Mouse (Mus musculus): ENCODE measurements around the gene Nebl. TPM values are rescaled to one million over a fixed set of nuclear protein-coding genes. Genes with fewer than 3 reads are reported as not detected.
A peak's percentile ranks its signal among the peaks of the same experiment; 100 is the strongest.

Gene Nebl
- polyA plus RNA-seq (2016; fragmentation: Nextera tagmentation; extraction: Ambion mirVana) = 8.2 and 9.8 TPM in 2 replicates

DNA sequence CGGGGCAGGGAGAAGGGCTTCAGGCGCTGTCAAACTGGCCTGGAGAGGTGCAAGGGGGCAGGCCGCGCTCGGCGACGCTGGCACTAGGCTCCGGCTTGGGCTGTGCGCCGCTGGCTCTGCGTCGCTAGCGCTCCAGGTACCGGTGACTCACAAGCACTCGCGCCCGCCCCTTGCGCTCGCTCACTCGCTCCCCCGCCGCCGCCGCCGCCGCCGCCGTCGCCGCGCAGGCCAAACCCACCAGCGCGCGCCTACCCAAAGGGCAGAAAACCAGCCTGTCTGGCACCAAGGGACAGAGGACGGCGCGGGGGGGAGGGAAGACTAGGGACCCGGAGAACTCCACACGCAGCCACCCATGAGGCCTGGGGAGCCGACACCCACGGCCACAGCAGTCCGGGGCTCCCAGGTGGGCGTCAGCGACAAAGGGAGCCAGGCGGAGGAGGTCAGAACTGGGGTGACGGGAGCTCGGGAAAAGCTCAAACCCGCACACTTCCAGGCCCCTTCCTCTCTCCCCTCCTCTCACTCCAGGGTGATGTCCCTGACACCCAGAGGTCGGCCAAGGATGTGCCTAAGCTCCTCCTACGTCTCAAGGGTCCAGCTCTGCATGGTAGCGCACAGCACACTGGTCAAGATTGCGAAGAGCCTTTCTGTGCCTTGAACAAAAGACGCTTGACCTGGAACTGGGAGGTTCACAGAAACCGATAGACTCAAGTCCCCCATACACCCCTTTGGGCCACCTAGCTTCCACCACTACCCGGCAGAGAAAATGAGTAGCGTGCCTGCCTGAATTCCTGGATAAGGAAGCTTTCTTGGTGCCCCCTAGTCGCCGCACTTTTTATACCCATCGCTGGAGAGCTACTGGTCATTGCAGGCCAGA is at the start of gene Nebl:
Gene Nebl, minus strand, starts transcription at position 508 of the 874 bp plus-strand sequence.
- H3K4me3 ChIP-seq = peak within 1 kb of the TSS; percentile 66
- H3K36me3 ChIP-seq = no peaks in the 10 kb centered on the region
- H3K4me2 ChIP-seq (replicated peaks) = peak within 1 kb of the TSS; percentile 97
- ATAC-seq (ENCODE audit: low FRiP score, low read depth) = peak; percentile 89
- no peaks in the 10 kb centered on the region for H3K9me3 ChIP-seq
- no peak within 1 kb of the TSS for H3K27ac ChIP-seq
- WGBS = under 1% methylated on average over 59 of the region's 59 CpGs
- H3K9ac ChIP-seq = peak within 1 kb of the TSS; percentile 71
- H3K27me3 ChIP-seq (replicated peaks) = peaks cover 26% of the 10 kb centered on the region
- peaks cover 8% of the 10 kb centered on the region for H3K4me1 ChIP-seq

DNA sequence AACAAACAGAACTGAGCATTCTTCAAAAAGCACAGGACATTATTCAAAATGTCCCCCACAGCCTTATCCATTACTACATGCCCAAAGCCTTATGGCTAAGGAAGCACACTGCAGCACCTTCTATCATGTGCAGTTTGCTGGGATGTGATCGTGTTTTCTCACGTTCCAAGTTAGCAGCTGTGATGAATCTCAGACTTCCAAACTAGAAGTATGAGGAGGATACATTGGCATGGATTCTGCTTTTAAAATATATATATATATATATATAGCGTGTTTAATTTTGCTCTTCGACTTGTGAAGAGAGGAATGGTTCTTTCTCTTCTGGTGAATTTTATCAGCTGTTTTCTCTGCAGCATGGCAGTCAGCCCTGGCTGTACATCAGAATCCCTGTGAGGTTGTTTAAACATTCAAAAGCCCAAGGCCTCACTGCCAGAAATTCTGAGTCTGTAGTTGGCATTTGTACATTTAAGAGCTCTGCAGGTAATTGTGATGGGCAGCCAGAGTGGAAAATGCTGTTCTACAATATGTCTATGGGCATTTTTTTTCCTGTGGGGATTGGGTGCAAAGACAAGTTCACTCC is 39.1 kb upstream of the Nebl start:
- Histone ChIP-seq H3K36me3 (no peaks in the 10 kb centered on the region), H3K9me3 (no peaks in the 10 kb centered on the region), H3K4me1 (no peaks in the 10 kb centered on the region), H3K27me3 (replicated peaks) (no peaks in the 10 kb centered on the region), H3K27ac (no peak overlapping the region), H3K9ac (no peak overlapping the region), H3K4me3 (no peak overlapping the region), H3K4me2 (replicated peaks) (no peak overlapping the region)
- WGBS = 89% methylated on average over 4 of the region's 4 CpGs
- ATAC-seq (ENCODE audit: low FRiP score, low read depth) = no peak

DNA sequence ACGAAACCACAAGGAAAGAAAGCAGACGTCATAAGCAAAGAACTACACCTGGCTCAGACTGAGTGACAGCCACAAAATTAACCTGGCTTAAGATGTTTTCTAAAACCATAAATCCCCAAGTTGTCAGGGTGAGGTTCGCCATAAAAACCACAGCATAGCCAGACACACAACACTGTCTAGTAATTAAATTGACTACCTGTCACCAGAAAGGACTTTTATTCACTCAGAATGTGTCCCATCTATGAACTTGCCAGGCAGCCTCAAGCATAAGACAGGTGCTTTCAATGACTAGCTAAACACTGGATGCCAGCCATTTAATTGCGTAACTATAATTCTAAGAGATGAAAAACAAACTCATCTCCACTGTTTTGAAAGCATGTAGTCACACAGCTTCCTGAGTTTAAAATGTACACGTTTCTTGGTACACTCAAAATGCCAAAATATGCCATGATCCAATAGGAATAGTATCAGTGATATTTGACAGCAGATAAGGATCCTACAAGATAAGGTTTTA is 38.0 kb upstream of the Nebl start:
- no peaks in the 10 kb centered on the region for H3K4me1 ChIP-seq
- no peak overlapping the region for H3K27ac ChIP-seq
- H3K4me2 ChIP-seq (replicated peaks) = no peak overlapping the region
- WGBS = 78% methylated on average over 5 of the region's 5 CpGs
- H3K9ac ChIP-seq = no peak overlapping the region
- H3K4me3 ChIP-seq = no peak overlapping the region
- H3K27me3 ChIP-seq (replicated peaks) = no peaks in the 10 kb centered on the region
- no peaks in the 10 kb centered on the region for H3K36me3 ChIP-seq
- no peaks in the 10 kb centered on the region for H3K9me3 ChIP-seq
- no peak for ATAC-seq (ENCODE audit: low FRiP score, low read depth)

DNA sequence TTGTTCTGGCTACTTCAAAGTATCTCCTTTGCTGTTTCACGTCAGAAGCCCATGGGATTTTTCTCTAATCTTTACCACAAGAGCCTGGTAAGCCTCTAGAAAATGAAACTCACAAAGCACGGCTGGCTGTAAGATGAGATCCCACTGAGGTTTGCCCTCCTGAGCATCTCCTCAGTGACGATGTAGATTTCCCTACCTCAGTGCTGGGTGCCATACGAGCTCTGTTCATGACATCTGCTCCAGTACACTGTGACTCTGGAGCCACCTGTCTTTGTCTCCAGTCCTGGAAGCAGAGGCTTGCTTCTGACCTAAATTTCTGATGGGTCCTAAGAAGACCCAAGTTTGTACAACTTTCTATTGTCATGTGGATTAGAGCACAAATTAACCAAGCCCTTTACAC is 25.0 kb upstream of the Nebl start:
- H3K9ac ChIP-seq = no peak overlapping the region
- H3K4me3 ChIP-seq = no peak overlapping the region
- no peaks in the 10 kb centered on the region for H3K4me1 ChIP-seq
- ATAC-seq (ENCODE audit: low FRiP score, low read depth) = no peak
- H3K4me2 ChIP-seq (replicated peaks) = no peak overlapping the region
- no peaks in the 10 kb centered on the region for H3K9me3 ChIP-seq
- H3K36me3 ChIP-seq = no peaks in the 10 kb centered on the region
- WGBS = 61% methylated on average over 4 of the region's 4 CpGs
- H3K27me3 ChIP-seq (replicated peaks) = no peaks in the 10 kb centered on the region; the same call in 1 of the 2 replicates
- no peak overlapping the region for H3K27ac ChIP-seq

DNA sequence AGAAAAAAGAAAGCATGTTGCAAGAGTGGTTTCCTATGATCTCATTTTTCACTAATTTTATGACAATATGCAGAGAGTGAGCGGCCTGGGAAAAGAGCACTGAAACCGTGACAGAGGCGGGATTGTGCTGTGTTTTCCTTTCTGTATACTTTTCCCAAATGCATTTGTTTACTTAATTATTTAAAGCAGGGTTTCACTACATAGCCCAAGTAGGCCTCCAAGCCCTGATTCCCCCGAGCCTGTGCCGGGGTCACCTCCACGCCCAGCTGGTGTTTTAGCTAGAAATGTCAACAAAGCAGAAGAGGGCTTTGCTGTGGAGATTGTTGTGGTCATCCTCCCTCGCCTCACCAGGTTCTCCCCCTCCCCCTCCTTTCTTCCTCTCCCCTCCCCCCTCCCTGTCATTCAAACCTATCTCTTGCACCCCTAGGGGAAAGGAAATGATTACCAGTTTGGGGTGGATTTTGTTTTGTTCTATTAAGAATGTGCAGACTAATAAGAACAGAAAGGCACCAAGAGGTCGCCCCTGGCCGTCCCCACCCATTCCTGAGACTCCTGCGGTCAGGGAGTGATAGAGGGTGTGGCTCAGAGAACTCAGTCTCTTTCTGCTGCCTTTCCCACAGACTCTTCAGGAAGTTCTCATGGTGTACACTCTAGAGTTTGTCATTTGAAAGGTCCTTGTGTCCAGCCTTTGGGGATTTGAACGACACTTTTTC is 10.9 kb upstream of the Nebl start:
- Histone ChIP-seq H3K4me2 (replicated peaks) (peak overlapping the region; percentile 57), H3K4me3 (no peak overlapping the region), H3K36me3 (no peaks in the 10 kb centered on the region), H3K9me3 (no peaks in the 10 kb centered on the region), H3K4me1 (peaks cover 6% of the 10 kb centered on the region), H3K27ac (no peak overlapping the region), H3K27me3 (replicated peaks) (no peaks in the 10 kb centered on the region), H3K9ac (no peak overlapping the region)
- WGBS = 7% methylated on average over 11 of the region's 11 CpGs
- ATAC-seq (ENCODE audit: low FRiP score, low read depth) = peak; percentile 39

DNA sequence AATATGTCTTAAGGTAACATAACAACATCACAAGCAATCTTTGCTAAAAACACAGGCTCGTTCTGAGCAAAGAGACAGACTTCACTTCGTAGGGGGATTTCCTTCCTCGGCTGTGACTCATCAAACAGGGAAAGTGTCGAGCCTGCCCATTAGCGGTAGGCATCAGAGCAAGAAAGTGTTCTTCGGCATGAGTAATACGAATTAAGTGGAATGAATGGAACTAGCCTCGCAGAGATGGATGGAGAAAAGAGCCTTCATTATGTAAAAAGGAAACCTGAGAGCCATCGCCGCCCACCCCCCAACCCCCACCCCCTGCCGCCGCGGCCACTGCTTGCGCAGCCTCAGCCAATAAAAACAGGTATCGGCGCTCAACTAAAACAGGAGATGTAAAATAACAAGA is 10.3 kb upstream of the Nebl start:
- peak overlapping the region; percentile 57 for H3K4me2 ChIP-seq (replicated peaks)
- H3K36me3 ChIP-seq = no peaks in the 10 kb centered on the region
- no peak overlapping the region for H3K9ac ChIP-seq
- peaks cover 6% of the 10 kb centered on the region for H3K4me1 ChIP-seq
- under 1% methylated on average over 16 of the region's 16 CpGs for WGBS
- peak; percentile 65 for ATAC-seq (ENCODE audit: low FRiP score, low read depth)
- no peaks in the 10 kb centered on the region for H3K27me3 ChIP-seq (replicated peaks)
- H3K27ac ChIP-seq = no peak overlapping the region
- H3K4me3 ChIP-seq = peak overlapping the region; percentile 16; the same call in 1 of the 2 replicates
- no peaks in the 10 kb centered on the region for H3K9me3 ChIP-seq

DNA sequence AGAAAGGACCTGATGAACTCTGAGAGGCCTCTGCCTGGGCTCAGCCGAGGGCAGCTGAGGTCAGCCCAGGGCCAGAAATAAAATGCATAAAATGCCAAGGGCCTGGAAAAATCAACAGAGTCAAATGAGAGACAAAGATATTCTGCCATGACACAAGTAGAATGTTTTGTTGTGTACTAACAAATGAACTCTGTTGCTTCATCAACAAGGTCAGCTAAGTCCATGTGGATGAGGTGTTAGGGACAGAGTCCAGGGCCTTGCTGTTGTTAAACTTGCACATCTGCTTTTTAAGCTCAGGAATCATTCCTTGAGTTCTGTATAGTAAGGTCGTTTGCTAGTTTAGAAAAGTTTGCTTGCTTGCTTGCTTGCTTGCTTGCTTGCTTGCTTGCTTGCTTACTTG is 9.2 kb upstream of the Nebl start:
- ATAC-seq (ENCODE audit: low FRiP score, low read depth) = no peak
- Histone ChIP-seq H3K27ac (no peak overlapping the region), H3K4me3 (no peak overlapping the region), H3K4me2 (replicated peaks) (no peak overlapping the region), H3K36me3 (no peaks in the 10 kb centered on the region), H3K9ac (no peak overlapping the region), H3K27me3 (replicated peaks) (no peaks in the 10 kb centered on the region), H3K9me3 (no peaks in the 10 kb centered on the region), H3K4me1 (peaks cover 6% of the 10 kb centered on the region)
- WGBS = 45% methylated on average over 2 of the region's 2 CpGs

DNA sequence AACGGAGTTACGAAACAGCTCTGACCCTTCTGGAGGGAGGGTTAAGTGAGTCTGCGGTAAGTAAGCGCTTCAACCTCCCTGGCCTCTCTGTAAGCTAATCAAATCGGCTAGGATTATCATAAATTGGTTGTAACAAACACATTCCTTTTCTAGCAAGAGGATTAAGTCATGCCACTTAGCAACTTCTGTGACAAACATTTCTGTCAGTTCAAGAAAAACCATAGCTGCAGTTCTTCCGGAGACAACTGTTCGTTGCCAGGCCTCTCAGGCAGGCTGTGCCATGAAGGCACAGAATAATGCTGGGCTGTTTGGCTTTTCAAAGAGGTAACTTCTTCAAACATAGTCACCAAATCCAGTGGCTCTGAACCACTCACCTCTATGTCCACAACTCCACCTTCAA is 946 bp upstream of the Nebl start:
- Histone ChIP-seq H3K27ac (no peak overlapping the region), H3K9ac (no peak overlapping the region), H3K4me2 (replicated peaks) (no peak overlapping the region)

DNA sequence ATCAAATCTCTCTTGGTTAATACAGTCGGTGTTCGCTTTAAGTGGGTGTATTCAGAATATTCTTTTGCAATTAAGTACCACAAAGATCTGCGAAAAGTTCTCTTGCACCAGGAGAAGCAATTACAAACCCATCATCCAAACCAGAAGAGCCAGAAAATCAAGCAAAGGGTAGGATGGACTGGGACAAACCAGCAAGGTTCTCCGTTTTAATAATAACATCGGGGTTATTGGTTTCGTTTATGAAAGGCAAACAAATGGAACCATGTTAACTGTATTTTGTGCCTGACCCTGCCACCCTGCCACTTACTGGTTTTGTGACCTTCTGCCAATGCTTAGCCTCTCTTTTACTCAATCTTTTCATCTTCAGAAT is 552 bp upstream of the Nebl start:
- H3K4me1 ChIP-seq = peaks cover 8% of the 10 kb centered on the region
- no peak overlapping the region for H3K27ac ChIP-seq
- peak overlapping the region; percentile 97 for H3K4me2 ChIP-seq (replicated peaks)
- H3K27me3 ChIP-seq (replicated peaks) = peaks cover 26% of the 10 kb centered on the region
- H3K9me3 ChIP-seq = no peaks in the 10 kb centered on the region
- no peak overlapping the region for H3K9ac ChIP-seq
- ATAC-seq (ENCODE audit: low FRiP score, low read depth) = no peak
- H3K4me3 ChIP-seq = peak overlapping the region; percentile 66
- 15% methylated on average over 6 of the region's 6 CpGs for WGBS
- H3K36me3 ChIP-seq = no peaks in the 10 kb centered on the region

More for the DNA sequence above, 946 bp upstream of the Nebl start:
- peaks cover 8% of the 10 kb centered on the region for H3K4me1 ChIP-seq
- ATAC-seq (ENCODE audit: low FRiP score, low read depth) = no peak
- no peaks in the 10 kb centered on the region for H3K36me3 ChIP-seq
- 31% methylated on average over 7 of the region's 7 CpGs for WGBS
- H3K4me3 ChIP-seq = no peak overlapping the region
- H3K27me3 ChIP-seq (replicated peaks) = peaks cover 26% of the 10 kb centered on the region
- H3K9me3 ChIP-seq = no peaks in the 10 kb centered on the region

DNA sequence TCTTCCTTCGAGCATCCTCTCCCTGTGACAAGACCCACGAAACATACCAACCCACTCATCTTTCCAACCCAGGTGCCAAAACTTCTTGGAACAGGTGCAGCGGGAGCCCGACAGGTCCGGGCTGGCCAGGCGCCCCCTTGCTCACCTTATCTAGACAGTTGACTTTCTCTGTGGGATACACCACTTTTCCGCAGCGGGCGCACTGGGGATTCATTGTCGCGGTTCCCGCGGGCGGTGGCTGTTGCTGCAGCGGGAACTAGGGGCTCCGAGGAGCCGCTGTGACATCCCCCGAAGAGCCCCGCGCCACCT is 662 bp downstream of the Nebl start:
- Histone ChIP-seq H3K27ac (no peak overlapping the region), H3K36me3 (no peaks in the 10 kb centered on the region), H3K9me3 (no peaks in the 10 kb centered on the region), H3K27me3 (replicated peaks) (peaks cover 26% of the 10 kb centered on the region), H3K4me2 (replicated peaks) (peak overlapping the region; percentile 97), H3K4me3 (peak overlapping the region; percentile 66), H3K4me1 (peaks cover 8% of the 10 kb centered on the region), H3K9ac (peak overlapping the region; percentile 71)
- no peak for ATAC-seq (ENCODE audit: low FRiP score, low read depth)
- WGBS = under 1% methylated on average over 19 of the region's 20 CpGs

DNA sequence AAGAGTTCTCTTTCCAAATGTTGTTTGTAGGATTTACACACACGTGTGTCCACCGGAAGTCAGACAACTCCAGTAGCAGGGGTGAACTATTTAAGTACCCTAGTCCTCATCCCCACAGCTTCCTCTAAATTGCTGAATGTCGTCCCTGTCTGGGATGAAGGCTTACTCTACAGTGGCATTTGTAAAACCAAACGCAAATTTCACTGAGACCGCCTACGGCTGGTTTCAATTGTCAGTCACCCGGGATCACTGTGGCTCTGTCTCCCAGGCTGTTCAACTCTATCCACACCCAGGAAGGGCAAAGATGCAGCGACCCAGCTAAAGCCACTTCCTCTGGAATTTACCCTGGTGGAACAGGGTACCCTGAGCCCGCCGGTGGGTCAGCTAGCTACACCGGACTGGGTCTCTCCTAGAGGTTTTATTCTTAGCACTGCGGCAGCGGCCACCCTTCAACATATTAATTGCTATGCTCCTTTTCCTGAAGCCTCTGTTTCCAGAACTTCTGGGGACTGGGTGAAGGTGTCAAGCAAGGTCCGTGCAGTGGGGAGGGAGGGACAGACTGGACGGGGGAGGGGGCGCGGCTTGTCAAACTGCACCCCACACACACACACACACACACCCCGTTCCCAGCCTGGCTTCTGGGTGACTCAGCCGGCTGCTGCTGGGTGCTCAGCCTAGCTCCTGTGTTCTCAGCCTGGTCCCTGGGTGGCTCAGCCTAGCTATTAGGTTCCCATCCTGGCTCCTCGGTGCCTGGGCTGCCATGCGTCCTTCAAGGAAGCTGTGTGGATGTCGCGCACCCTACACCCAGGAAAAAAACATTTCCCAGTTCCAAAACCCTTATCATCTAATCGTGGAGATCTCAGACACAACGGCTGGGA is 1.3 kb downstream of the Nebl start:
- Histone ChIP-seq H3K4me2 (replicated peaks) (peak overlapping the region; percentile 97), H3K27me3 (replicated peaks) (peaks cover 26% of the 10 kb centered on the region), H3K27ac (no peak overlapping the region), H3K9ac (peak overlapping the region; percentile 71), H3K36me3 (no peaks in the 10 kb centered on the region), H3K9me3 (no peaks in the 10 kb centered on the region), H3K4me1 (peaks cover 8% of the 10 kb centered on the region), H3K4me3 (peak overlapping the region; percentile 66)
- 5% methylated on average over 24 of the region's 25 CpGs for WGBS
- peak; percentile 41 for ATAC-seq (ENCODE audit: low FRiP score, low read depth)

All from neural tube, embryonic 12.5 days (tissue).